Mouse (Mus musculus): Measurements from ENCODE around the gene Gm29797. TPM values are rescaled to one million over a fixed set of nuclear protein-coding genes. Genes with fewer than 3 reads are reported as not detected.

The Gm29797 gene
- total RNA-seq (2021) = 1 to 10 TPM in 1 of 2 experiments, under 1 TPM in 1; 0.48 to 1.3 TPM
- long read RNA-seq, experiment 1 = 0 reads
- long read RNA-seq, experiment 2 = 0 reads

DNA sequence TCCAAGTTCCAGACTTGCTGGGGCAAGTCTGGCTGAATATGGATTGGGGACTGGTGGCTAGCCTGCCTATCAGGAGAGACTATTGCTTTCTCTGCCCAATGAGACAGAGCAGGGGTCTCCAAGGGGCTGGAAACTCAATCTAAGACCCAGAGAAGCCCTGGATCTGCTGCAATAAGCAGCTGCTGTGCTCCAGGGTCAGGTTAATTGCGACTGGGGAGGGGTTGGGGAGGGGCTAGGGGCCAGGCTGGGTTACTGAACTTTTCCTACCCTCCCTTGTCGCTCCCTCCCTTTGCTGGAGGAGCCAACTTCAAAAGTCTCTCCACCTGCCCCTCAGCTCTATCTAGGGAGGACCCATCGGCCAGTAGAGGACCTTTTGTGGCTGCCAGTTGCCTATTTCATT is at the start of gene Gm29797:
Gene Gm29797 (plus strand): TSS at position 301 of the 400 bp plus-strand sequence.
- Histone ChIP-seq H3K27ac (no peak within 1 kb of the TSS), H3K4me3 (no peak within 1 kb of the TSS)
- intact Hi-C loops (cut with DNase I) = loop anchor here (5.0 kb wide), 1 partner anchor 51 kb away; no protein-coding TSS in a partner anchor
- no peak for TF ChIP-seq CTCF (IDR thresholded peaks at IDR 0.05)
- no peak for DNase-seq (ENCODE audit: extremely low spot score in 1 of 2, low spot score in 2 of 2)

DNA sequence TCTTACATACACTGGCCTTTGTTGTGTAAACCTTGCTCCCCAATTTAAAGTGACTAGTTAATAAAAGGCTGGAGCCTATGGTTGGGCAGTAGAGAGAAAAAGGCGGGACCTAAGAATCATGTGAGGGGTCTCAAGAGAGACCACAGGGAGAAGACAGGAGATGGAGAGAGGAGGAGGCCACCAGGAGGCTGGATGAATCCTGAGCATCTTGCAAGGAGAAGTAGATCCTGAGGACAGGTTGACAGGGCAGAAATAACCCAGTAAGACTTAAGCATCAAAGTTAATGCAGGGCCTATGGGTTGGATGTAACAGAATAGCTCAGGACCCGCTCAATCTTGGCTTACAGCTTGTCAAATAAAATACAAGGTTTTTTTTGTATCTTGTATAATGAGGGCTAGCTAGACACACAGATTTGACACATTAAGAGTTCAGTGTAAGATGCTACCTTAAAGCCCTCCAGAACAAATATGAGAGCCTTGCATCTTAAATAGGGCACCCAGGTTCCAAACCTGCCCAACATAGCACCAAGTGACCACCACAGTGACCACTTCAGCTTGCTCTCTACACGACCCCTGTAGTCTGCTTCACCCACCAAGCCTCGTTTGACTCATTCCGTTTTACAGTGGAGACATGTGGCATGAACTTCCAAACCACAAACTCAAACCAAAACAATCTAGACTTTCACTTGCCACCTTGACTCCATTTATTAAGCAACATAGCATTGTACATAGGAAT is 37.9 kb upstream of the Gm29797 start:
- Histone ChIP-seq H3K4me3 (no peak overlapping the region), H3K27ac (no peak overlapping the region)
- intact Hi-C loops (cut with DNase I) = no loop called here
- DNase-seq (ENCODE audit: extremely low spot score in 1 of 2, low spot score in 2 of 2) = no peak
- TF ChIP-seq CTCF (IDR thresholded peaks at IDR 0.05) = no peak

DNA sequence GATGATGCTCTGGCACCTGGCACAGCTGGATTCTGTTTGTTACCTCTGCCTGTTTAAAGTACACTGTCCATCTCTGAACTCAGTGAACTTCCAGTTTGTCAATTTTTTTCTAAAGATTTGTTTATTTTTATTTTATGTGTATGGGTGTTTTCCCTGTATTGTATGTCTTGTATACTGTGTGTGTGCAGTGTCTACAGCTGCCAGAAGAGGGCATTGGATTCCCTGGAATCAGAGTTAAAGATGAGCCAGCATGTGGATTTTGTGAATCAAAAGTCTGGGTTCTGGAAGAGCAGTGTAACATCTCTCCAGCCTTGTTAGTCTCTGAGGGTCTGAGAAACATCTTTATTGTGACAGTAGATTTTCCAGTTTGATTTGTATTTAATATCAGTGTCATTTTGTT is 33.4 kb upstream of the Gm29797 start:
- Histone ChIP-seq H3K27ac (no peak overlapping the region), H3K4me3 (no peak overlapping the region)
- TF ChIP-seq CTCF (IDR thresholded peaks at IDR 0.05) = peak; percentile 57
- intact Hi-C loops (cut with DNase I) = loop anchor here (10.0 kb wide), 1 partner anchor 221 kb away; no protein-coding TSS in a partner anchor
- DNase-seq (ENCODE audit: extremely low spot score in 1 of 2, low spot score in 2 of 2) = no peak

DNA sequence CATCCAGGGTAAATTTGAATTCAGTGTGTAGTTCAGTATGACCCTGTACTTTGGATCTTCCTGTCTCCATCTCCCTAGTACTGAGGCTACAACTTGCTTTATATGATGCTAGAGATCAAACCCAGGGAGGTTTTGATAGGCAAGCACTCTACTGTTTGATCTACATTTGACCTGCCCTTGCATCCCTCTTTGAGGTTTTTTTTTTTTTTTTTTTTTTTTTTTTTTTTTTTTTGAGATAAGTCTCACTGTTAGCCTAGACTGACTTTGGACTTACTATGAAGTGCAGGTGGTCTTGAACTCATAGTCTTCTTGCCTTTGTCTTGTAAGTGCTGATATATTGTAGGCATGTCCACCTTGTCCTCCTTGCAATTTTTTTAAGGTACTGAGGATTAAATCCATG is 28.4 kb upstream of the Gm29797 start:
- Histone ChIP-seq H3K27ac (no peak overlapping the region), H3K4me3 (no peak overlapping the region)
- intact Hi-C loops (cut with DNase I) = loop anchor here (10.0 kb wide), 1 partner anchor 216 kb away; no protein-coding TSS in a partner anchor
- DNase-seq (ENCODE audit: extremely low spot score in 1 of 2, low spot score in 2 of 2) = no peak
- no peak for TF ChIP-seq CTCF (IDR thresholded peaks at IDR 0.05)

DNA sequence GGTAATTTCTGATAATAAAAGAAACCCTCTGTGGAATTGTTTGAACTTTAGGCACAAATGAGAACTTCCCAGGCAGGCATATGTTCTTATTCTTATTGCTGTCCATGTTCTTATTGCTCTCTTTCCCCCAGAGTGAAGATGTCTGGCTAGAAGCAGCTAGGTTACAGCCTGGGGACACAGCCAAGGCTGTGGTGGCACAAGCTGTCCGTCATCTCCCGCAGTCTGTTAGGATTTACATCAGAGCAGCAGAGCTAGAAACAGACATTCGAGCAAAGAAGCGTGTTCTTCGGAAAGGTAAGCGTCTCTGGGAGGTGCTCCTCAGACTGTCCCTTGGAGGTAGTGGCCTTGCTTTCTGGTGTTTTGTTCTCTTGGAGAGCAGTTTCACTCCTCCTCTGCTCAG is 24.2 kb upstream of the Gm29797 start:
- intact Hi-C loops (cut with DNase I) = no loop called here
- no peak overlapping the region for H3K27ac ChIP-seq
- H3K4me3 ChIP-seq = no peak overlapping the region
- no peak for TF ChIP-seq CTCF (IDR thresholded peaks at IDR 0.05)
- no peak for DNase-seq (ENCODE audit: extremely low spot score in 1 of 2, low spot score in 2 of 2)

DNA sequence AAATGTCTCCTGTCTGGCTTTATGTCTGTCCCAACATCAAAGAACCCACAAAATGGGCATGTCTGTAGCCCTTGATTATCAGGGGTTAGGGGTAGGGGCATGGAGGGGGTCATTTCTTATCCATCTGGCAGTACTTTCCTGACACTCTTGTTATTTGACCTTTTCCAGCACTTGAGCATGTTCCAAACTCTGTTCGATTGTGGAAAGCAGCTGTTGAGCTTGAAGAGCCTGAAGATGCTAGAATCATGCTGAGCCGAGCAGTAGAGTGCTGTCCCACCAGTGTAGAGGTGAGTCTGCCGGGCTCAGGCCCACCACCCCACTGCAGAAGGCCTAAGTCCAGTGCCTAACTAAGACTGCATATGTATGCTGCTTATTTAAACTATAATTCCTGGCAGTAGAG is 21.0 kb upstream of the Gm29797 start:
- no peak for TF ChIP-seq CTCF (IDR thresholded peaks at IDR 0.05)
- no peak overlapping the region for H3K27ac ChIP-seq
- intact Hi-C loops (cut with DNase I) = no loop called here
- DNase-seq (ENCODE audit: extremely low spot score in 1 of 2, low spot score in 2 of 2) = no peak
- H3K4me3 ChIP-seq = no peak overlapping the region

DNA sequence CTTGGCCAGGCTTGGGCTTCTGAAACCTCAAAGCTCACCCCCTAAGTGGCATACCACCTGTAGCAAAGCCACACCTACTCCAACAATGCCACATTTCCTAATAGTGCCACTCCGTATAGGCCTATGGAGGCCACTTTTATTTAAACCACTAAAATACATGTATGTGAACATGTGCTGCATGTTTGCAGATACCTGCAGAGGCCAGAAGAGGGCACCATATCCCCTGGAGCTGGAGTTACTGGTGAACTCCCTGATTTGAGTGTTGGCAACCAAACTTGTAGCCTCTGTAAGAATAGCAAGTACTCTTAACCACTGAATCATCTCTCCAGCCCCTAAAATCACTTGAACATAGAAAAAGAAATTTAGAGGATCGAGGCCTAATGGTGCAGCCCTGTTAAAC is 12.5 kb upstream of the Gm29797 start:
- no peak overlapping the region for H3K4me3 ChIP-seq
- DNase-seq (ENCODE audit: extremely low spot score in 1 of 2, low spot score in 2 of 2) = no peak
- TF ChIP-seq CTCF (IDR thresholded peaks at IDR 0.05) = peak; percentile 69
- intact Hi-C loops (cut with DNase I) = no loop called here
- no peak overlapping the region for H3K27ac ChIP-seq

DNA sequence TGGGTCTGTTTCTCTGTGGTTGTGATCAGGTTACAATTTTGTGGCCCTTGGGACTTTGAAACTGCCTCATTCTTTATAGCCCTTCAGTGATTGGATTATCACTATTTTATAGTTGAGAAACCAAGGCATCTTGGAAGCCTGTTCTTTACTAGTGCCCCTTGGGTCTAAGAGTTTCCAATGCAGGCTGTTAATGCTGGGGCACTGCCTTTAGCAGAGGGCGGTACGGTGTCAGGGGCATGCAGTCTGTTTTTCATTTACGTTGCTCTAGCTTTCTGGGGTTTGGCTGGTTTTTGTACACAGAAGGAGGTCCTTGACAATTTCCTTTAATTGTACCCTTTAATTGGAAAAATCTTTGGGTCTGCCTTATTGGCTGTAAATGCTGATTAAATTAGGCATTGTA is 11.2 kb upstream of the Gm29797 start:
- H3K27ac ChIP-seq = no peak overlapping the region
- intact Hi-C loops (cut with DNase I) = no loop called here
- no peak for TF ChIP-seq CTCF (IDR thresholded peaks at IDR 0.05)
- H3K4me3 ChIP-seq = no peak overlapping the region
- no peak for DNase-seq (ENCODE audit: extremely low spot score in 1 of 2, low spot score in 2 of 2)

DNA sequence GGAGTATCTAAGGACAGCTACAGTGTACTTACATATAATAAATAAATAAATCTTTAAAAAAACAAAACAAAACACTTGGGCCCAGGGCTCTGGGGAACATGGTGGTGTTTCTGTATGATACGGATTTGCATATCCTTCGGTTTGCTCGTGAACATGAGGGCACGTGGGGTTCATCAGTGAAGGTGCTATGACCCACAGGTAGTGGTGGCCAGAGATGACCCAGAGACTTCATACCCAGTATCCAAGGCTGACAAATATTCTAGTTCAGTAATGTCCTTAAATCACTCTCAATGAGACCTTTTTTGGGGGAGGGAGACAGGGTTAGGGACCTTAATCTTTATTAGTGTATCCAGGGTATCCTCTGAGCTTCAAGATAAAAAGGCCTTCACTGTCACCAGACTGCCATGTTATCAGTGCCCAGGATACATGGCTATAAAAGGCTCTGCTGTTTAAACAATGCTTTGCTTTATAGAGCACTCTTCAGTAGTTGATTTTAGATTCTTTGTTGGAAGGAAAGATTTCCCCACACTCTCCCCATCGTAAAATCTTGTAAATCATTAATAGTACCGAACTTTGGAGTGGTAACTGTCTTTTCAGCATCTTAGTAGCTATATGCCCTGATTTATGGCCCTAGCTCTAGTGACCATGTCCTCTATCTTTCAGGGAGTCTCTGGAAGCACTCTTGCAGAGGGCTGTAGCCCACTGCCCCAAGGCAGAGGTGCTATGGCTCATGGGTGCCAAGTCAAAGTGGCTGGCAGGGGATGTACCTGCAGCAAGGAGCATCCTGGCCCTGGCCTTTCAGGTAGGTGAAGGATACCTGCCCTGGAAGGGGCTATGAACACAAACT is 10.0 kb upstream of the Gm29797 start:
- intact Hi-C loops (cut with DNase I) = no loop called here
- Histone ChIP-seq H3K4me3 (no peak overlapping the region), H3K27ac (no peak overlapping the region)
- no peak for DNase-seq (ENCODE audit: extremely low spot score in 1 of 2, low spot score in 2 of 2)
- TF ChIP-seq CTCF (IDR thresholded peaks at IDR 0.05) = no peak

DNA sequence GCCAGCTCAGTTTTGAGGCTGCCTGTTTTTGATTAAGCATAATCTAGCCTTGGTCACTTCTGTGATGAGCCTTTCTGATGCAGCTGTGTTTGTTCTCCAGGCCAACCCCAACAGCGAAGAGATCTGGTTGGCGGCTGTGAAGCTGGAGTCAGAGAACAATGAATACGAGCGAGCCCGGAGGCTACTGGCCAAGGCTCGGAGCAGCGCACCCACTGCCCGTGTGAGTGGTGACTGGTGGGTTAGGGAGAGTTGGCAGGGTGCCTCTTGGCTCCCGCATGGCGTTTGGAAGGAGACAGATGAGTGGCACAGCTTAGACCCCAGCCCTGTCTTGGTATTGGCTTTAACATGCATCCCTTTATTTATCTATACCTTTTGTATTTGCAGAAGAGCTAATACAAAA is 7.9 kb upstream of the Gm29797 start:
- DNase-seq (ENCODE audit: extremely low spot score in 1 of 2, low spot score in 2 of 2) = no peak
- Histone ChIP-seq H3K27ac (no peak overlapping the region), H3K4me3 (no peak overlapping the region)
- TF ChIP-seq CTCF (IDR thresholded peaks at IDR 0.05) = no peak
- intact Hi-C loops (cut with DNase I) = no loop called here

DNA sequence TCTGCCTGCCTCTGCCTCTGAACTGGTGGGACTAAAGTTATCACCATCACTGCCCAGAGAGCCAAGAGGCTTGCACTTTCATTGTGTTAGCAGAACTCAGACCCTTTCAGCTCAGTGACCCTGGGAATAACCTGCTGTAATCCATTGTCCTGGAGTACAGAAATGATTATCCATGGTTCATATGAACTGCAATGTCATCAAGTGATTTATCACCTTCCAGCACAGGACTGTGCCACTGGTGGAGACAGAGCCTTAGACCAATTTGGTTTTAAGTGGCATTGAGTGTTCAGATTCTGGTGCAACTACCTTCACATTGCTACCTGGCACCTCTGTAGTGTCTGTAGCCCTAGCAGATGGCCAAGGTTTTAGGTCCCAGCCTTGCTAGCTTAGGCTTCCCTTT is 3.8 kb upstream of the Gm29797 start:
- DNase-seq (ENCODE audit: extremely low spot score in 1 of 2, low spot score in 2 of 2) = no peak
- no peak overlapping the region for H3K27ac ChIP-seq
- H3K4me3 ChIP-seq = no peak overlapping the region
- TF ChIP-seq CTCF (IDR thresholded peaks at IDR 0.05) = no peak
- intact Hi-C loops (cut with DNase I) = no loop called here

DNA sequence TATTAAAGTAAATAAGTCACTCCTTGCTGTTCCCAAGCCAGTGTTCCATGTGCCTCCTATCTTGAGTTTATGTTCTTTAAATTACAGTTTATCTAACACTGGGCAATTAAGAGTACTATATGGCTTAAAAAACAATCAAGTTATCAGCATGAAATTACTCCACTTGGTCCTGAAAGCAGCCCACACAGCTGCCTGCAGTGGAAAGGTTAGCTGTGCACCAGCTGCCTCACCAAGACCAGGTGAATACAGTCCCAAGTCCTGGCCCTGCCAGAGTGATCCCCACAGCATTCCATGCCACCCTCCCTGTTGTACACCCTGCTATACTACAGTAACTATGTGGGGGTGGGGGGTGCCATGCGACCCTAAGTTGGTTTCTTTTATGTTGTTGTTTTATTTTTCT is 3.3 kb upstream of the Gm29797 start:
- TF ChIP-seq CTCF (IDR thresholded peaks at IDR 0.05) = no peak
- Histone ChIP-seq H3K27ac (no peak overlapping the region), H3K4me3 (no peak overlapping the region)
- intact Hi-C loops (cut with DNase I) = no loop called here
- no peak for DNase-seq (ENCODE audit: extremely low spot score in 1 of 2, low spot score in 2 of 2)
